Mouse (Mus musculus): ENCODE measurements around the gene Acot7. TPM values are rescaled to one million over a fixed set of nuclear protein-coding genes. Genes with fewer than 3 reads are reported as not detected.
A peak's percentile ranks its signal among the peaks of the same experiment; 100 is the strongest.

The Acot7 gene
- 58.4 and 73.4 TPM in 2 replicates for polyA plus RNA-seq (2015; fragmentation: Nextera tagmentation; extraction: Ambion mirVana)

- Histone ChIP-seq H3K4me1 (replicated peaks) (peaks cover 24% of the 10 kb centered on the region), H3K27me3 (no peaks in the 10 kb centered on the region), H3K4me3 (peak within 1 kb of the TSS; percentile 77), H3K4me2 (peak within 1 kb of the TSS; percentile 88), H3K27ac (peak within 1 kb of the TSS; percentile 94), H3K36me3 (no peaks in the 10 kb centered on the region), H3K9ac (peak within 1 kb of the TSS; percentile 82), H3K9me3 (replicated peaks) (no peaks in the 10 kb centered on the region)
- ATAC-seq (replicated peaks; ENCODE audit: insufficient number of reproducible peaks, insufficient read depth, low FRiP score, low read depth): peak; percentile 96
- under 1% methylated on average over 94 of the region's 108 CpGs for WGBS
Observed at GRCm38 (mm10) chr4:152177537-152178343, at the start of gene Acot7. Gene Acot7, plus strand, starts transcription at chr4:152178134.

- no peaks in the 10 kb centered on the region for H3K9me3 ChIP-seq (replicated peaks)
- H3K9ac ChIP-seq: no peak overlapping the region
- no peak overlapping the region for H3K4me3 ChIP-seq
- H3K4me1 ChIP-seq (replicated peaks): peaks cover 52% of the 10 kb centered on the region
- 74% methylated on average over 5 of the region's 5 CpGs for WGBS
- no peak for ATAC-seq (replicated peaks; ENCODE audit: insufficient number of reproducible peaks, insufficient read depth, low FRiP score, low read depth)
- H3K36me3 ChIP-seq: no peaks in the 10 kb centered on the region
- no peak overlapping the region for H3K27ac ChIP-seq
- peaks cover 100% of the 10 kb centered on the region for H3K27me3 ChIP-seq
- no peak overlapping the region for H3K4me2 ChIP-seq
Observed at GRCm38 (mm10) chr4:152128784-152129183, 49.1 kb upstream of the Acot7 start.

GRCm38 (mm10) chr4:152129395-152129930, 48.5 kb upstream of the Acot7 start:
- peaks cover 52% of the 10 kb centered on the region for H3K4me1 ChIP-seq (replicated peaks)
- H3K4me2 ChIP-seq: no peak overlapping the region
- no peaks in the 10 kb centered on the region for H3K9me3 ChIP-seq (replicated peaks)
- no peak for ATAC-seq (replicated peaks; ENCODE audit: insufficient number of reproducible peaks, insufficient read depth, low FRiP score, low read depth)
- H3K9ac ChIP-seq: no peak overlapping the region
- 53% methylated on average over 13 of the region's 13 CpGs for WGBS
- H3K27me3 ChIP-seq: peaks cover 100% of the 10 kb centered on the region
- H3K27ac ChIP-seq: no peak overlapping the region
- no peak overlapping the region for H3K4me3 ChIP-seq
- H3K36me3 ChIP-seq: no peaks in the 10 kb centered on the region

- Histone ChIP-seq H3K4me1 (replicated peaks) (peaks cover 36% of the 10 kb centered on the region), H3K36me3 (no peaks in the 10 kb centered on the region), H3K4me3 (peak overlapping the region; percentile 46), H3K4me2 (peak overlapping the region; percentile 80), H3K9me3 (replicated peaks) (no peaks in the 10 kb centered on the region), H3K27me3 (peaks cover 89% of the 10 kb centered on the region), H3K9ac (peak overlapping the region; percentile 40), H3K27ac (no peak overlapping the region)
- peak; percentile 53 for ATAC-seq (replicated peaks; ENCODE audit: insufficient number of reproducible peaks, insufficient read depth, low FRiP score, low read depth)
- 2% methylated on average over 85 of the region's 85 CpGs for WGBS
Observed at GRCm38 (mm10) chr4:152130771-152131653, 46.9 kb upstream of the Acot7 start.

- Histone ChIP-seq H3K9me3 (replicated peaks) (no peaks in the 10 kb centered on the region), H3K4me2 (peak overlapping the region; percentile 80), H3K4me3 (peak overlapping the region; percentile 46), H3K4me1 (replicated peaks) (peaks cover 29% of the 10 kb centered on the region), H3K27ac (no peak overlapping the region), H3K36me3 (no peaks in the 10 kb centered on the region), H3K27me3 (peaks cover 84% of the 10 kb centered on the region), H3K9ac (no peak overlapping the region)
- WGBS: 9% methylated on average over 50 of the region's 50 CpGs
- no peak for ATAC-seq (replicated peaks; ENCODE audit: insufficient number of reproducible peaks, insufficient read depth, low FRiP score, low read depth)
Observed at GRCm38 (mm10) chr4:152131809-152132771, 45.8 kb upstream of the Acot7 start.

GRCm38 (mm10) chr4:152132772-152133169, 45.2 kb upstream of the Acot7 start:
- ATAC-seq (replicated peaks; ENCODE audit: insufficient number of reproducible peaks, insufficient read depth, low FRiP score, low read depth): no peak
- 27% methylated on average over 10 of the region's 10 CpGs for WGBS

GRCm38 (mm10) chr4:152133213-152133612, 44.7 kb upstream of the Acot7 start:
- peaks cover 31% of the 10 kb centered on the region for H3K4me1 ChIP-seq (replicated peaks)
- H3K9me3 ChIP-seq (replicated peaks): no peaks in the 10 kb centered on the region
- H3K9ac ChIP-seq: no peak overlapping the region
- 61% methylated on average over 5 of the region's 5 CpGs for WGBS
- no peaks in the 10 kb centered on the region for H3K36me3 ChIP-seq
- H3K27me3 ChIP-seq: peaks cover 76% of the 10 kb centered on the region
- no peak overlapping the region for H3K4me3 ChIP-seq
- no peak for ATAC-seq (replicated peaks; ENCODE audit: insufficient number of reproducible peaks, insufficient read depth, low FRiP score, low read depth)
- no peak overlapping the region for H3K27ac ChIP-seq
- no peak overlapping the region for H3K4me2 ChIP-seq

More at GRCm38 (mm10) chr4:152132772-152133169, 45.2 kb upstream of the Acot7 start:
- Histone ChIP-seq H3K4me1 (replicated peaks) (peaks cover 29% of the 10 kb centered on the region), H3K9ac (no peak overlapping the region), H3K36me3 (no peaks in the 10 kb centered on the region), H3K27me3 (peaks cover 81% of the 10 kb centered on the region), H3K9me3 (replicated peaks) (no peaks in the 10 kb centered on the region), H3K4me3 (no peak overlapping the region), H3K27ac (no peak overlapping the region), H3K4me2 (no peak overlapping the region)

GRCm38 (mm10) chr4:152134507-152134906, 43.4 kb upstream of the Acot7 start:
- no peak overlapping the region for H3K4me3 ChIP-seq
- H3K27ac ChIP-seq: no peak overlapping the region
- H3K9ac ChIP-seq: no peak overlapping the region
- no peaks in the 10 kb centered on the region for H3K36me3 ChIP-seq
- H3K4me2 ChIP-seq: no peak overlapping the region
- no peak for ATAC-seq (replicated peaks; ENCODE audit: insufficient number of reproducible peaks, insufficient read depth, low FRiP score, low read depth)
- peaks cover 37% of the 10 kb centered on the region for H3K4me1 ChIP-seq (replicated peaks)
- H3K9me3 ChIP-seq (replicated peaks): no peaks in the 10 kb centered on the region
- peaks cover 70% of the 10 kb centered on the region for H3K27me3 ChIP-seq

- no peak for ATAC-seq (replicated peaks; ENCODE audit: insufficient number of reproducible peaks, insufficient read depth, low FRiP score, low read depth)
- H3K9me3 ChIP-seq (replicated peaks): no peaks in the 10 kb centered on the region
- no peak overlapping the region for H3K4me3 ChIP-seq
- H3K27me3 ChIP-seq: peaks cover 68% of the 10 kb centered on the region
- no peaks in the 10 kb centered on the region for H3K36me3 ChIP-seq
- peaks cover 32% of the 10 kb centered on the region for H3K4me1 ChIP-seq (replicated peaks)
- H3K27ac ChIP-seq: no peak overlapping the region
- 78% methylated on average over 12 of the region's 12 CpGs for WGBS
- no peak overlapping the region for H3K4me2 ChIP-seq
- no peak overlapping the region for H3K9ac ChIP-seq
Observed at GRCm38 (mm10) chr4:152135363-152135762, 42.6 kb upstream of the Acot7 start.

GRCm38 (mm10) chr4:152136112-152136875, 41.6 kb upstream of the Acot7 start:
- peaks cover 67% of the 10 kb centered on the region for H3K27me3 ChIP-seq
- ATAC-seq (replicated peaks; ENCODE audit: insufficient number of reproducible peaks, insufficient read depth, low FRiP score, low read depth): no peak
- no peak overlapping the region for H3K4me3 ChIP-seq
- H3K27ac ChIP-seq: no peak overlapping the region
- WGBS: 38% methylated on average over 6 of the region's 6 CpGs
- H3K4me2 ChIP-seq: no peak overlapping the region
- no peak overlapping the region for H3K9ac ChIP-seq
- no peaks in the 10 kb centered on the region for H3K9me3 ChIP-seq (replicated peaks)
- no peaks in the 10 kb centered on the region for H3K36me3 ChIP-seq
- H3K4me1 ChIP-seq (replicated peaks): peaks cover 22% of the 10 kb centered on the region

Data from heart, embryonic 15.5 days (tissue).